Mouse (Mus musculus) MEL (cell line): ENCODE results near the gene Nfia.

ENCODE experiments used
- CTCF ChIP-seq, 3 experiments: IDR thresholded peaks in 2 of 3; conservative IDR thresholded peaks in 1 of 3; 2 replicates each; pipeline ENCODE4 v1.5.1; 2011 to 2012; ENCODE audit warnings: low read length in 3 of 3, low read depth in 2 of 3, mild to moderate bottlenecking in 2 of 3, improper control_type of control experiment in 1 of 3, inconsistent platforms in 1 of 3, mixed read lengths in 1 of 3, moderate library complexity in 1 of 3; ENCODE audit not compliant: control insufficient read depth in 1 of 3, insufficient read depth in 1 of 3, poor library complexity in 1 of 3, severe bottlenecking in 1 of 3
- EP300 ChIP-seq, 2 experiments: IDR thresholded peaks; 2 replicates each; pipeline ENCODE4 v1.6.1; 2011; ENCODE audit warnings: improper control_type of control experiment in 2 of 2, low read length in 2 of 2, low read depth in 1 of 2, mild to moderate bottlenecking in 1 of 2
- KAT2A ChIP-seq: conservative IDR thresholded peaks from 2 replicates; pipeline ENCODE4 v1.6.1; 2012; ENCODE audit warnings: low read depth, low read length, improper control_type of control experiment, inconsistent platforms
- MAFK ChIP-seq: IDR thresholded peaks from 2 replicates; pipeline ENCODE4 v1.6.1; 2011; ENCODE audit warnings: low read depth, mild to moderate bottlenecking, low read length, improper control_type of control experiment, borderline replicate concordance
- MXI1 ChIP-seq: IDR thresholded peaks from 2 replicates; pipeline ENCODE4 v1.6.1; 2011; ENCODE audit warnings: mild to moderate bottlenecking, low read depth, low read length, improper control_type of control experiment
- SMC3 ChIP-seq: IDR thresholded peaks from 2 replicates; pipeline ENCODE4 v1.6.1; 2011; ENCODE audit warnings: low read depth, low read length, improper control_type of control experiment
- TCF12 ChIP-seq: IDR thresholded peaks from 2 replicates; pipeline ENCODE4 v1.6.1; 2014; ENCODE audit warnings: low read depth, mild to moderate bottlenecking, inconsistent platforms, low read length, improper control_type of control experiment, moderate library complexity
- ZNF384 ChIP-seq: IDR thresholded peaks from 2 replicates; pipeline ENCODE4 v1.6.1; 2012; ENCODE audit warnings: low read depth, mild to moderate bottlenecking, inconsistent platforms, low read length, improper control_type of control experiment

GRCm38 (mm10) chr4:97746106-97746900 lies 26.2 kb upstream of the Nfia start:
- no peak for TF ChIP-seq CTCF (IDR thresholded peaks at IDR 0.05 in 2 of 3, conservative IDR thresholded peaks at IDR 0.05 in 1 of 3; ENCODE audit: control insufficient read depth in 1 of 3, insufficient read depth in 1 of 3, low read depth in 2 of 3, low read length in 3 of 3, poor library complexity in 1 of 3, severe bottlenecking in 1 of 3)
- no peak for TF ChIP-seq ZNF384
- TF ChIP-seq TCF12 = no peak
- TF ChIP-seq EP300 (IDR thresholded peaks at IDR 0.05; ENCODE audit: low read depth in 1 of 2, low read length in 2 of 2) = no peak
- TF ChIP-seq MAFK = no peak
- TF ChIP-seq KAT2A = no peak
- no peak for TF ChIP-seq SMC3
- TF ChIP-seq MXI1 = peak; percentile 6; the same call in 1 of the 2 replicates
